Mouse (Mus musculus): Measurements from ENCODE around the gene Oas1g.
"Not testable (repeated sequence)": the region's sequence is repeated elsewhere in the genome, so short reads cannot be mapped to it uniquely, and the experiment has no call there.

GRCm38 (mm10) chr5:120893866-120894265 lies 6.5 kb upstream of the Oas1g start:
- TF ChIP-seq POLR2A, CTCF (IDR thresholded peaks at IDR 0.05; ENCODE audit: insufficient read depth, low read depth, low read length): not testable (repeated sequence)

Measured in olfactory bulb, adult 2 months (tissue).